Mouse (Mus musculus) layer of hippocampus, adult 2 months (tissue): ENCODE measurements around the gene Ppp1r36. TPM values are rescaled to one million over a fixed set of nuclear protein-coding genes. Genes with fewer than 3 reads are reported as not detected.

Experiments used
- DNase-seq, 2 experiments: peaks; one replicate each; pipeline ENCODE4 v3.0.0; 2022; ENCODE audit warnings: low spot score in 2 of 2
- H3K27ac ChIP-seq: fragments of 200-600 bp; 2 replicates; pipeline ENCODE4 v1.8.1; 2022
- H3K4me3 ChIP-seq: fragments of 200-600 bp; 2 replicates; pipeline ENCODE4 v1.8.1; 2022; ENCODE audit warnings: mild to moderate bottlenecking
- CTCF ChIP-seq: fragments of 200-600 bp; conservative IDR thresholded peaks from 2 replicates; pipeline ENCODE4 v1.8.1; 2022; ENCODE audit warnings: antibody characterized with exemption, mild to moderate bottlenecking, moderate library complexity
- long read RNA-seq, 2 experiments: library from polyadenylated mRNA; stranded (forward); transcript quantifications; one replicate each; pipeline ENCODE4 v2.0.0; 2021; ENCODE audit warnings: borderline mapping rate in 2 of 2
- total RNA-seq, 2 experiments: library from RNA; stranded (reverse); gene quantifications; 2 replicates each; pipeline ENCODE4 v1.2.3; 2021

Ppp1r36 gene
- 1 to 10 TPM; 1.9 TPM for total RNA-seq
- long read RNA-seq, experiment 1, partial matches to known transcripts, result 0 of 1 reads
- long read RNA-seq, experiment 1, other reads (novel, unspliced or antisense), result 0 of 1 reads
- long read RNA-seq, experiment 2, partial matches to known transcripts, result 0 of 2 reads
- long read RNA-seq, experiment 2, other reads (novel, unspliced or antisense), result 0 of 2 reads

- TF ChIP-seq CTCF, result no peak
Measured at GRCm38 (mm10) chr12:76417433-76417854, at the start of gene Ppp1r36. Ppp1r36 (plus strand) TSS chr12:76417538.

DNA sequence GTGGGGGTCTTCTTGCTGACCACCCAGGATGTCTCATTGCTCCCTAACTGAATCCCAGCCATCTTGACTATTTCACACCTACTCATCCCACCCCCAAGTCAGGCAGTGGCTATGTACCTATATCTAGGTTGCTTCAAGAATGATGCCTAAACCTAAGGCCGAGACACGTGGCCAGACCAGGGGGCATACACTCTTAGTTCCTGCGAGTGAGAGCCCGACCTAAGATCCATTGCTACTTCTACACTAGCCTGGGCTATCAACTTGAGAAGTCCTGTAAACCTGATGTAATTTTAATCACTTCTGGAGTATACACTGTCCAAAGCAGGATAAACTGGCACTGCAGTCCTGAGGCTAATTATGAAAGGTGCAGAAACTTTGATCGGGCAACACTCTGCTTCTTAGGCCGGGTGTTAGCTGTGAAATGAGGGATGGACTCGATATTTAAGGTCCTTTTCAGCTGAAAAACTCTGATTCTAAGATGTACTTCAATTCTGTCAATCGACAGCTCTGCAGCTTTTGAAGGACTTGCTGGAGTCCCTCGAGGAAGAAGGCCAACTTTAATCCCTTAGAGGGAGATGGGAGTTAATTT, 49.0 kb upstream of the Ppp1r36 start:
- Histone ChIP-seq H3K27ac (peak overlapping the region; percentile 99), H3K4me3 (peak overlapping the region; percentile 90)
- DNase-seq, result no peak
- no peak for TF ChIP-seq CTCF

More at GRCm38 (mm10) chr12:76417433-76417854, at the start of gene Ppp1r36:
- peak within 1 kb of the TSS; percentile 43 for H3K4me3 ChIP-seq
- DNase-seq, result no peak
- no peak within 1 kb of the TSS for H3K27ac ChIP-seq

- H3K4me3 ChIP-seq, result peak overlapping the region; percentile 90
- H3K27ac ChIP-seq, result peak overlapping the region; percentile 99
- TF ChIP-seq CTCF, result no peak
- no peak for DNase-seq
Measured at GRCm38 (mm10) chr12:76368790-76369205, 48.5 kb upstream of the Ppp1r36 start.

GRCm38 (mm10) chr12:76369206-76369977, 47.9 kb upstream of the Ppp1r36 start, which contains the start of gene Zbtb25:
Zbtb25 (minus strand) TSS chr12:76369602.
- TF ChIP-seq CTCF, result no peak
- H3K27ac ChIP-seq, result peak within 1 kb of the TSS; percentile 99
- DNase-seq, result peak; percentile 89 to 90
- peak within 1 kb of the TSS; percentile 90 for H3K4me3 ChIP-seq

GRCm38 (mm10) chr12:76369978-76370830, 47.1 kb upstream of the Ppp1r36 start, which contains the start of gene Zbtb1:
Zbtb1 (plus strand) TSS chr12:76370266.
- 0 out of 2 replicates have a peak, but pooled peaks have one; percentile 29 for TF ChIP-seq CTCF
- peak within 1 kb of the TSS; percentile 90 for H3K4me3 ChIP-seq
- DNase-seq, result peak; percentile 71 to 81

GRCm38 (mm10) chr12:76370831-76371571, 46.3 kb upstream of the Ppp1r36 start:
- peak; percentile 41 for TF ChIP-seq CTCF
- Histone ChIP-seq H3K4me3 (peak overlapping the region; percentile 90), H3K27ac (peak overlapping the region; percentile 99)
- peak; percentile 53 for DNase-seq

More at GRCm38 (mm10) chr12:76369978-76370830, 47.1 kb upstream of the Ppp1r36 start, which contains the start of gene Zbtb1:
- peak within 1 kb of the TSS; percentile 99 for H3K27ac ChIP-seq

GRCm38 (mm10) chr12:76372046-76372445, 45.3 kb upstream of the Ppp1r36 start:
- peak overlapping the region; percentile 90 for H3K4me3 ChIP-seq
- TF ChIP-seq CTCF, result no peak
- DNase-seq, result no peak
- peak overlapping the region; percentile 99 for H3K27ac ChIP-seq

- no peak for DNase-seq
Measured at GRCm38 (mm10) chr12:76372881-76373818, 44.2 kb upstream of the Ppp1r36 start.

DNA sequence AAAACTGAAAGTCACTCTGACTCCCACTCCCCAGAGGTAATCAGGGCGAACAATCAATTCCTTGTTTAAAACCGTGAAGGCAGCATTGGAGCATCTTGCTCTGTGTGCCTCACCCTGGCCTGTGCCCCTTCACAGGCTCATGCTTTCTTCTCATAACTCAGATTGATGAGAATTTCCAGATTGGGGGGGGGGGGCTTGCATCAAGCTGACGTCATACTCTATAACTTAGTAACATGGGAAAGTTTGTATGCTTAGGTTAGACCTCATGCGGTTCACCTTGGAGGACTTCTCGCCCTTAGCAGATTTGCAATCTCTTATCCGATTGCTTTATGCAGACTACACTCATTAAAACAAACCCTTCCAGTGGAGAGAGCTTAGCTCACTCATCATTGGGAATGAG, 43.3 kb upstream of the Ppp1r36 start:
- 0 out of 2 replicates have a peak overlapping the region, but pooled peaks have one; percentile 7 for H3K27ac ChIP-seq
- no peak for TF ChIP-seq CTCF
- no peak overlapping the region for H3K4me3 ChIP-seq
- DNase-seq, result no peak

More at GRCm38 (mm10) chr12:76372881-76373818, 44.2 kb upstream of the Ppp1r36 start:
- peak overlapping the region; percentile 7; the same call in 1 of the 2 replicates for H3K27ac ChIP-seq
- no peak overlapping the region for H3K4me3 ChIP-seq
- peak; percentile 39 for TF ChIP-seq CTCF

- no peak for TF ChIP-seq CTCF
- no peak overlapping the region for H3K4me3 ChIP-seq
- no peak for DNase-seq
- H3K27ac ChIP-seq, result no peak overlapping the region
Measured at GRCm38 (mm10) chr12:76374911-76375310, 42.4 kb upstream of the Ppp1r36 start.
